Mouse (Mus musculus) bone marrow, adult 2 months (tissue): ENCODE measurements around the gene Mfap2.

Experiments
- CTCF ChIP-seq: fragments of 200-500 bp; IDR thresholded peaks from 2 replicates; pipeline ENCODE4 v1.5.1; 2011; ENCODE audit warnings: low read length, control low read depth; ENCODE audit not compliant: control insufficient read depth, insufficient read depth
- POLR2A ChIP-seq: fragments of 200-500 bp; IDR thresholded peaks from 2 replicates; pipeline ENCODE4 v1.6.1; 2011; ENCODE audit warnings: low read depth, mild to moderate bottlenecking, control low read depth, low read length, borderline replicate concordance; ENCODE audit not compliant: control insufficient read depth

DNA sequence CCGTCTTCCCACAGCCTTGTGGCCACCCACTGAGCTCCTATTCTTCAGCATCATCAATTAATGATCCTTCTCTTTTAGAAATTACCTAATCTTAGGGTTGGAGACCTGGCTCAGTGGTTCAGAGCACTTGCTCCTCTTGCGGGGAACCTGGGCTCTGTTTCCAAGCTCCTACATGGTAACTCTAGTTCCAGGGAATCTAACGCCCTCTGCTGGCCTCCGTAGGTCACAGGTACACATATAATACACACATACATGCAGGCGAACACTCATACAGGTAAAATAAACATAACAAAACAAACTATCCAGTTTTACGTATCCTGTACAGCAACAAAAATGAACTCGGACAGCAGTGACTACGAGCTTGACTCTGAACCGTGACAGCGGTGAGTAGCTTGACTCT is 46.8 kb downstream of the Mfap2 start:
- TF ChIP-seq CTCF, result no peak
- TF ChIP-seq POLR2A, result no peak
